Mouse (Mus musculus): ENCODE measurements around the gene Immp2l. TPM values are rescaled to one million over a fixed set of nuclear protein-coding genes. Genes with fewer than 3 reads are reported as not detected.
A peak's percentile ranks its signal among the peaks of the same experiment; 100 is the strongest.

Gene Immp2l
- polyA plus RNA-seq, 1 experiment, result 4.2 TPM

- WGBS, result 23% methylated on average over 12 of the region's 12 CpGs
- no peak for DNase-seq (ENCODE audit: low read depth, low spot score)
These were observed 461.8 kb downstream of the Immp2l start for GRCm38 (mm10) chr12:41485512-41486215.

GRCm38 (mm10) chr12:41486331-41486730 is 462.4 kb downstream of the Immp2l start, which contains the start of gene Lrrn3:
Lrrn3 (minus strand) TSS chr12:41486431.
- no peak for DNase-seq (ENCODE audit: low read depth, low spot score)
- WGBS, result 100% methylated on average over 1 of the region's 1 CpGs

- 24% methylated on average over 5 of the region's 5 CpGs for WGBS
- peak; percentile 18 for DNase-seq (ENCODE audit: low read depth, low spot score)
These were observed 463.1 kb downstream of the Immp2l start for GRCm38 (mm10) chr12:41487005-41487404.

GRCm38 (mm10) chr12:41494620-41495019 is 470.7 kb downstream of the Immp2l start:
- DNase-seq (ENCODE audit: low read depth, low spot score), result no peak
- 56% methylated on average over 10 of the region's 10 CpGs for WGBS

GRCm38 (mm10) chr12:41500049-41500820 is 476.3 kb downstream of the Immp2l start:
- WGBS, result 61% methylated on average over 9 of the region's 9 CpGs
- DNase-seq (ENCODE audit: low read depth, low spot score), result no peak

GRCm38 (mm10) chr12:41508610-41509009 is 484.7 kb downstream of the Immp2l start:
- WGBS, result 84% methylated on average over 4 of the region's 4 CpGs
- no peak for DNase-seq (ENCODE audit: low read depth, low spot score)

GRCm38 (mm10) chr12:41510588-41510987 is 486.7 kb downstream of the Immp2l start:
- WGBS, result 75% methylated on average over 3 of the region's 3 CpGs

GRCm38 (mm10) chr12:41518897-41519296 is 495.0 kb downstream of the Immp2l start:
- DNase-seq (ENCODE audit: low read depth, low spot score), result no peak
- WGBS, result 56% methylated on average over 5 of the region's 5 CpGs

More at GRCm38 (mm10) chr12:41510588-41510987, 486.7 kb downstream of the Immp2l start:
- DNase-seq (ENCODE audit: low read depth, low spot score), result no peak

- WGBS, result 60% methylated on average over 2 of the region's 2 CpGs
- no peak for DNase-seq (ENCODE audit: low read depth, low spot score)
These were observed 496.4 kb downstream of the Immp2l start for GRCm38 (mm10) chr12:41520326-41520725.

- 88% methylated on average over 2 of the region's 2 CpGs for WGBS
- no peak for DNase-seq (ENCODE audit: low read depth, low spot score)
These were observed 497.8 kb downstream of the Immp2l start for GRCm38 (mm10) chr12:41521671-41522070.

- WGBS, result 60% methylated on average over 2 of the region's 2 CpGs
- DNase-seq (ENCODE audit: low read depth, low spot score), result no peak
These were observed 502.8 kb downstream of the Immp2l start for GRCm38 (mm10) chr12:41526688-41527087.

- DNase-seq (ENCODE audit: low read depth, low spot score), result no peak
- 53% methylated on average over 4 of the region's 4 CpGs for WGBS
These were observed 504.5 kb downstream of the Immp2l start for GRCm38 (mm10) chr12:41528410-41528809.

GRCm38 (mm10) chr12:41539989-41540388 is 516.1 kb downstream of the Immp2l start:
- WGBS, result 84% methylated on average over 5 of the region's 5 CpGs
- DNase-seq (ENCODE audit: low read depth, low spot score), result no peak

- DNase-seq (ENCODE audit: low read depth, low spot score), result no peak
These were observed 527.7 kb downstream of the Immp2l start for GRCm38 (mm10) chr12:41551578-41551977.

GRCm38 (mm10) chr12:41557832-41558231 is 533.9 kb downstream of the Immp2l start:
- 65% methylated on average over 3 of the region's 3 CpGs for WGBS

More at GRCm38 (mm10) chr12:41551578-41551977, 527.7 kb downstream of the Immp2l start:
- WGBS, result 91% methylated on average over 4 of the region's 4 CpGs

GRCm38 (mm10) chr12:41558956-41559735 is 535.3 kb downstream of the Immp2l start:
- DNase-seq (ENCODE audit: low read depth, low spot score), result no peak
- WGBS, result 54% methylated on average over 5 of the region's 5 CpGs

More at GRCm38 (mm10) chr12:41557832-41558231, 533.9 kb downstream of the Immp2l start:
- DNase-seq (ENCODE audit: low read depth, low spot score), result no peak

GRCm38 (mm10) chr12:41565540-41566432 is 541.9 kb downstream of the Immp2l start:
- WGBS, result 25% methylated on average over 18 of the region's 18 CpGs
- no peak for DNase-seq (ENCODE audit: low read depth, low spot score)

GRCm38 (mm10) chr12:41566433-41566794 is 542.5 kb downstream of the Immp2l start:
- no peak for DNase-seq (ENCODE audit: low read depth, low spot score)

GRCm38 (mm10) chr12:41573754-41574153 is 549.9 kb downstream of the Immp2l start:
- no peak for DNase-seq (ENCODE audit: low read depth, low spot score)
- WGBS, result 49% methylated on average over 3 of the region's 3 CpGs

More at GRCm38 (mm10) chr12:41566433-41566794, 542.5 kb downstream of the Immp2l start:
- 27% methylated on average over 1 of the region's 1 CpGs for WGBS
